Mouse (Mus musculus): ENCODE measurements around the gene Nubp1.

Nubp1 gene

GRCm38 (mm10) chr16:10374254-10375011 is 37.3 kb upstream of the Nubp1 start:
- Histone ChIP-seq H3K4me1 (replicated peaks; ENCODE audit: low read depth, low read length) (peaks cover 56% of the 10 kb centered on the region), H3K27me3 (ENCODE audit: insufficient read depth, low read length) (peaks cover 20% of the 10 kb centered on the region), H3K9me3 (ENCODE audit: low read length) (no peaks in the 10 kb centered on the region), H3K36me3 (ENCODE audit: insufficient read depth, low read length) (no peaks in the 10 kb centered on the region), H3K4me3 (replicated peaks; ENCODE audit: low read length) (peak overlapping the region; percentile 27; the same call in 1 of the 2 replicates)
- no peak for TF ChIP-seq POU5F1 (IDR thresholded peaks at IDR 0.05; ENCODE audit: borderline replicate concordance, low read length)

GRCm38 (mm10) chr16:10377286-10377685 is 34.5 kb upstream of the Nubp1 start:
- Histone ChIP-seq H3K4me1 (replicated peaks; ENCODE audit: low read depth, low read length) (peaks cover 34% of the 10 kb centered on the region), H3K4me3 (replicated peaks; ENCODE audit: low read length) (no peak overlapping the region), H3K36me3 (ENCODE audit: insufficient read depth, low read length) (no peaks in the 10 kb centered on the region), H3K9me3 (ENCODE audit: low read length) (no peaks in the 10 kb centered on the region), H3K27me3 (ENCODE audit: insufficient read depth, low read length) (peaks cover 23% of the 10 kb centered on the region)
- no peak for TF ChIP-seq POU5F1 (IDR thresholded peaks at IDR 0.05; ENCODE audit: borderline replicate concordance, low read length)
- TF ChIP-seq NANOG (IDR thresholded peaks at IDR 0.05; ENCODE audit: borderline replicate concordance, low read length) = no peak
- TF ChIP-seq CTCF (conservative IDR thresholded peaks at IDR 0.05; ENCODE audit: low read length) = no peak

GRCm38 (mm10) chr16:10379531-10379930 is 32.2 kb upstream of the Nubp1 start:
- H3K36me3 ChIP-seq (ENCODE audit: insufficient read depth, low read length) = no peaks in the 10 kb centered on the region
- H3K4me3 ChIP-seq (replicated peaks; ENCODE audit: low read length) = no peak overlapping the region
- H3K9me3 ChIP-seq (ENCODE audit: low read length) = no peaks in the 10 kb centered on the region
- TF ChIP-seq NANOG (IDR thresholded peaks at IDR 0.05; ENCODE audit: borderline replicate concordance, low read length) (no peak), POU5F1 (IDR thresholded peaks at IDR 0.05; ENCODE audit: borderline replicate concordance, low read length) (no peak), CTCF (conservative IDR thresholded peaks at IDR 0.05; ENCODE audit: low read length) (no peak)
- peaks cover 16% of the 10 kb centered on the region for H3K27me3 ChIP-seq (ENCODE audit: insufficient read depth, low read length)
- H3K4me1 ChIP-seq (replicated peaks; ENCODE audit: low read depth, low read length) = peaks cover 37% of the 10 kb centered on the region

GRCm38 (mm10) chr16:10384060-10384497 is 27.7 kb upstream of the Nubp1 start:
- Histone ChIP-seq H3K36me3 (ENCODE audit: insufficient read depth, low read length) (no peaks in the 10 kb centered on the region), H3K4me1 (replicated peaks; ENCODE audit: low read depth, low read length) (peaks cover 12% of the 10 kb centered on the region), H3K9me3 (ENCODE audit: low read length) (no peaks in the 10 kb centered on the region), H3K4me3 (replicated peaks; ENCODE audit: low read length) (no peak overlapping the region), H3K27me3 (ENCODE audit: insufficient read depth, low read length) (peaks cover 35% of the 10 kb centered on the region)
- no peak for TF ChIP-seq CTCF (conservative IDR thresholded peaks at IDR 0.05; ENCODE audit: low read length)
- no peak for TF ChIP-seq NANOG (IDR thresholded peaks at IDR 0.05; ENCODE audit: borderline replicate concordance, low read length)
- no peak for TF ChIP-seq POU5F1 (IDR thresholded peaks at IDR 0.05; ENCODE audit: borderline replicate concordance, low read length)

- no peaks in the 10 kb centered on the region for H3K9me3 ChIP-seq (ENCODE audit: low read length)
- TF ChIP-seq CTCF (conservative IDR thresholded peaks at IDR 0.05; ENCODE audit: low read length) = no peak
- TF ChIP-seq POU5F1 (IDR thresholded peaks at IDR 0.05; ENCODE audit: borderline replicate concordance, low read length) = no peak
- TF ChIP-seq NANOG (IDR thresholded peaks at IDR 0.05; ENCODE audit: borderline replicate concordance, low read length) = no peak
Observed at GRCm38 (mm10) chr16:10384544-10384943, 27.2 kb upstream of the Nubp1 start.

GRCm38 (mm10) chr16:10385261-10385660 is 26.5 kb upstream of the Nubp1 start:
- Histone ChIP-seq H3K36me3 (ENCODE audit: insufficient read depth, low read length) (no peaks in the 10 kb centered on the region), H3K27me3 (ENCODE audit: insufficient read depth, low read length) (peaks cover 31% of the 10 kb centered on the region)
- TF ChIP-seq CTCF (conservative IDR thresholded peaks at IDR 0.05; ENCODE audit: low read length) = no peak
- no peak for TF ChIP-seq POU5F1 (IDR thresholded peaks at IDR 0.05; ENCODE audit: borderline replicate concordance, low read length)
- TF ChIP-seq NANOG (IDR thresholded peaks at IDR 0.05; ENCODE audit: borderline replicate concordance, low read length) = no peak

More at GRCm38 (mm10) chr16:10384544-10384943, 27.2 kb upstream of the Nubp1 start:
- peaks cover 31% of the 10 kb centered on the region for H3K27me3 ChIP-seq (ENCODE audit: insufficient read depth, low read length)
- peaks cover 12% of the 10 kb centered on the region for H3K4me1 ChIP-seq (replicated peaks; ENCODE audit: low read depth, low read length)
- no peaks in the 10 kb centered on the region for H3K36me3 ChIP-seq (ENCODE audit: insufficient read depth, low read length)
- H3K4me3 ChIP-seq (replicated peaks; ENCODE audit: low read length) = no peak overlapping the region

GRCm38 (mm10) chr16:10388634-10389365 is 22.9 kb upstream of the Nubp1 start:
- TF ChIP-seq NANOG (IDR thresholded peaks at IDR 0.05; ENCODE audit: borderline replicate concordance, low read length) (no peak), POU5F1 (IDR thresholded peaks at IDR 0.05; ENCODE audit: borderline replicate concordance, low read length) (no peak), CTCF (conservative IDR thresholded peaks at IDR 0.05; ENCODE audit: low read length) (no peak)
- H3K9me3 ChIP-seq (ENCODE audit: low read length) = no peaks in the 10 kb centered on the region
- no peak overlapping the region for H3K4me3 ChIP-seq (replicated peaks; ENCODE audit: low read length)
- H3K27me3 ChIP-seq (ENCODE audit: insufficient read depth, low read length) = peaks cover 49% of the 10 kb centered on the region
- H3K36me3 ChIP-seq (ENCODE audit: insufficient read depth, low read length) = no peaks in the 10 kb centered on the region
- H3K4me1 ChIP-seq (replicated peaks; ENCODE audit: low read depth, low read length) = peaks cover 11% of the 10 kb centered on the region

More at GRCm38 (mm10) chr16:10385261-10385660, 26.5 kb upstream of the Nubp1 start:
- Histone ChIP-seq H3K4me3 (replicated peaks; ENCODE audit: low read length) (no peak overlapping the region), H3K9me3 (ENCODE audit: low read length) (no peaks in the 10 kb centered on the region), H3K4me1 (replicated peaks; ENCODE audit: low read depth, low read length) (peaks cover 12% of the 10 kb centered on the region)

GRCm38 (mm10) chr16:10392587-10392986 is 19.2 kb upstream of the Nubp1 start:
- Histone ChIP-seq H3K4me1 (replicated peaks; ENCODE audit: low read depth, low read length) (peaks cover 10% of the 10 kb centered on the region), H3K36me3 (ENCODE audit: insufficient read depth, low read length) (no peaks in the 10 kb centered on the region), H3K27me3 (ENCODE audit: insufficient read depth, low read length) (peaks cover 61% of the 10 kb centered on the region), H3K4me3 (replicated peaks; ENCODE audit: low read length) (no peak overlapping the region), H3K9me3 (ENCODE audit: low read length) (no peaks in the 10 kb centered on the region)
- TF ChIP-seq POU5F1 (IDR thresholded peaks at IDR 0.05; ENCODE audit: borderline replicate concordance, low read length) (no peak), NANOG (IDR thresholded peaks at IDR 0.05; ENCODE audit: borderline replicate concordance, low read length) (no peak), CTCF (conservative IDR thresholded peaks at IDR 0.05; ENCODE audit: low read length) (no peak)
